Mouse (Mus musculus) left cerebral cortex, postnatal 10 days (tissue): Measurements from ENCODE around the gene Pole2. TPM values are rescaled to one million over a fixed set of nuclear protein-coding genes. Genes with fewer than 3 reads are reported as not detected.
A peak's percentile ranks its signal among the peaks of the same experiment; 100 is the strongest.

Experiments
- DNase-seq, 2 experiments: peaks; one replicate each; pipeline ENCODE4 v3.0.0; 2021 to 2022; ENCODE audit warnings: low spot score in 2 of 2, mixed read lengths in 1 of 2; ENCODE audit errors: extremely low spot score in 1 of 2
- intact Hi-C: fragments of 180-260 bp; cut with DNase I; formaldehyde crosslinking; loops from one replicate; pipeline ENCODE4 v1.15.1; 2025
- total RNA-seq, 2 experiments: library from RNA; stranded (reverse); gene quantifications; 2 replicates each; pipeline ENCODE4 v1.2.3; 2021

Pole2 gene
- 1 to 10 TPM; 1.2 to 1.7 TPM for total RNA-seq

DNA sequence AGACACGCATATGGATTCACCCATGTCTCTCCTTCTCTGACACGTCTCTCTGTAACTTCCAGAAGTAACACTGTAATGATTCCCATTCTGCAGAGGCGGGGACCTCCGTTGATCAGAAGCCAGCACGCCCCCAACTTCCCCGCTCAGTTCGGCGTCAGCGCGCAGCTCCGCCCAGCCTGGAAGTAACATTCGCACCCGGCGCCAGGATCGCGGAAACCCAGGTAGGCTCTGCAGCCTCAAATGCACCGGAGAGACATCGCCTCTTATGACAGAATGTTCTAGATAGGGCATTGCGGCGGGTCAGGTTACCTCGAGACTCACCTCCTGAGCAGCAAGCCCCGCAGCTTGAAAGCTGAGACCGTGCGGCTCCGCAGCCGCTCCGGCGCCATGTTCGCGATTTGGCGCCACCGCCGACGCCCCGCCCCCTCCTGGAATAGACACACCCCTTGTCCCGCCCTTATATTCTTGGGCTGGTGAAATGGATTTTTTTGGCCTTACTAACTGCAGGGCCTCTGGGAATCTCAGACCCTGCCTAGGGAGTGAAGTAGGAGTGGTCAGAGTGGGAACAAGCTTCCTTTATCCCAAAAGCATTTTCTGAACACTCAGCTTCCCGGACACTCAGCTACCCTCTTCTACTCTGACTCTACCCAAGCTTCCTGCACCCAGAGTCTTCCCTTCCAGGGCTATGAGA, at the start of gene Pole2:
Pole2 (minus strand) TSS at position 420 of the 691 bp plus-strand sequence.
- peak; percentile 76 to 90 for DNase-seq
- intact Hi-C loops = no loop called here

DNA sequence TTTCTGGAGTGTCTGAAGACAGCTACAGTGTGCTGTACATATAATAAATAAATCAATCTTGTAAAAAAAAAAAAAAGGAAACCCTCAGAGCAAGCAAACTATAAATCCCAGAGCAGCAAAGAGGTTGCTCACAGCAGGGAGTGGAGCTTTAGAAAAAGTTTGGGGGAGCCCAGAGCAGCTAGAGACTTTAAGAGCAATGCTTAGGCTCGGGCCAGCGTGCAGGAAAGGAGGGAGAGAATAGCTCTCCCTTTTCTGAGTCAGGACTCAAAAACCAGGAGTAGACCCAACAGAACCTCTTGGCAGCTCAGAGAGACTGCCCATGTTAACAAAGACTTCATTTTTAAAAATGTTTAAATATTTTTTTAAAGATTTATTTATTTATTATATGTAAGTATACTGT, 41.0 kb upstream of the Pole2 start:
- no peak for DNase-seq
- intact Hi-C loops = no loop called here

DNA sequence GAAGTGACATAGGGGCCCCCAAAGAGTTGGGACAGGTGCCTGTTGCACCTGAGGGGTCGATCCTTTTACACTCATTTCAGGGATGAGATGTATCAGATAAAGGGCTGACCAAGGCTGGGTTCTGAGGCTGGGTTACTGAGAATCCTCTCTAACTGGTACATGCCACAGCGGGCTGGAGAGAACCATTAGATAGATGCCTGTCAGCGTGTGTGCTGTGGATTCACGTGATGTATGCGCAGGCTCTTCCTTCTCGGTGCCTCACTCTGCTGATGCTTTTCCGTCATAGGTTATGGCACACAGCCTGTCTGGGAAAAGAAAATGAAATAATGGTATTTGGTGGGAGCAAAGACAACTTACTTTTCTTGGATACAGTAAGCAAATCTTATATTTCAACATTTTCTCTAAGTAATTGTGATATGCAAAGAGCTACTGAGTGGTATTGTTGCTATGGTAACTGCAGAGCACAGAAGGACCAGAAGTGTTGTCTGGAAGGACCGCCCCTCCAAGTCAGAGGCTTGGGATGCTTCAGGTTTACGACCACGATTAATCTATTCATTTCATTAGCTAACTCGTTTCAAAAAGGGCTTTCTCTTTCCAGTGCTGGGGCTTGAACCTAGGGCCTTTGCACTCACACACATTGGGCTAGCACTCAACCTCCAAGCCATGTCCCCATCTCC, 40.1 kb upstream of the Pole2 start:
- DNase-seq = peak in 1 of 2 experiments; percentile 14
- intact Hi-C loops = no loop called here

DNA sequence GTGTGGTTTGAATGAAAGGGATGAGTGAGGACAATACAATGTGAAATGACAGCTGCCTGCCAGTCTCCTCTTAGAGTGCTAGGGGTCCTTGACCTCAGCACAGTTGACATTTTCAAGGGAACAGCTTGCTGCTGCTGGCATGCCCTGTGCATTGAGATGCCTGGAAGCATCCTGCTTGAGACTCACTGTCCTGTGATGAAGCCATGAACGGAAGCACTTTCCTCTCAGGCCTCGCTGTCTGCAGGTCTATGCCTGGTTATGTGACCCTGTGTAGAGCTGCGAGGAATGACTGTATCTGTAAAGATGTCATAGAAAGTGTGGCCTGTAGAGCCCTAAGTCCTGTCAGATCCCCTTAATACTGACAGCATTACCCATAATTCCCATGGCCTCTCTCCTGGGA, 37.0 kb upstream of the Pole2 start:
- intact Hi-C loops = no loop called here
- no peak for DNase-seq

DNA sequence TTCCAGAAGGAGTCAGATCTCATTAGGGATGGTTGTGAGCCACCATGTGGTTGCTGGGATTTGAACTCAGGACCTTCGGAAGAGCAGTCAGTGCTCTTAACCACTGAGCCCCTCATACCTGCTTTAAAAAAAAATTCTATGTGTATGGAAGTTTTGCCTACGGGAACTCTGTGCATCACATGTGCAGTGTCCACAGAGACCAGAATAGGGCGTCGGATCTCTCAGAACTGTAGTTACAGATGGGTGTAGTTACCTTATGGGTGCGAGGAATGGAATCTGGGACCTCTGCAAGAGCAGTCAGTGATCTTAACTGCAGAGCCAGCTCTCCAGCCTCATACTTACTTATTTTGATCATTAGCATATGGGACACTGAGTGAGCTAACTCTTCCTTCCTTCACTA, 34.3 kb upstream of the Pole2 start:
- intact Hi-C loops = no loop called here
- DNase-seq = no peak

DNA sequence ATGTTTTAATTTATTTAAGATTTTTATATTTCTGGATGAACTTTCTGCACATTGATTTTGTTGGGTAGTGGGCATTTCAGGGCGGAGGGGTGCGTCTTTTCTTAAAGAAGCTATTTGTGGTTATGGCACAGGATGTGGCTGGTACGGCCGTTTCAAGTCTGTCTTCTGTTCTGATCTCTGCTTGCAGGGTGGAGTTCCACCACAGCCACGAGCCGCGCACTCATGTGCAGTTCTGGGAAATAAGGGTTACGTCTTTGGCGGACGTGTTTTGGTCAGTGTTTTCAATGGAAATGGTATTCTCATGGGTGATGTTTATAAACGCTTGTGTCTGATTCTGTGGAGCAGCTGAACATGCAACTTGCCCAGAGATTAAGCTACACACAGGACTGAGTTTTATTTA, 29.8 kb upstream of the Pole2 start:
- intact Hi-C loops = no loop called here
- DNase-seq = no peak

DNA sequence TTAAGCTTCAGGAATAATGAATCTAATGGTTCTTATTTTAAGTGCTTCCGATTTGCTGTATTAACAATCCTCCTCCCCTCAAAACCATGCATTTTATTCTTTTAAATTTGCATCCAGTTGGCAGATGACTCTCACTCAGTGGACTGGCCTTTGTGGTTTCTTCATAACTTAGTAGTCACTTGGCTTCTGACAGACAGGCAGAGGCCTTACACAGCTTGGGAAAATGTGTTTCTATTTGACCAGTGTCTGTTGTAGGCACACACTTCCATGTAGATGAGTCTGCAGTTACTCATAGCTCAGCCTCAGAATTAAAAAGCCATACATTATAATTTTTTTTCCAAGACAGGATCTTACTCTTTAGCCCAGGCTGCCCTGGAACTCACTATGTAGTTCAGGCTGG, 25.8 kb upstream of the Pole2 start:
- intact Hi-C loops = no loop called here
- no peak for DNase-seq

DNA sequence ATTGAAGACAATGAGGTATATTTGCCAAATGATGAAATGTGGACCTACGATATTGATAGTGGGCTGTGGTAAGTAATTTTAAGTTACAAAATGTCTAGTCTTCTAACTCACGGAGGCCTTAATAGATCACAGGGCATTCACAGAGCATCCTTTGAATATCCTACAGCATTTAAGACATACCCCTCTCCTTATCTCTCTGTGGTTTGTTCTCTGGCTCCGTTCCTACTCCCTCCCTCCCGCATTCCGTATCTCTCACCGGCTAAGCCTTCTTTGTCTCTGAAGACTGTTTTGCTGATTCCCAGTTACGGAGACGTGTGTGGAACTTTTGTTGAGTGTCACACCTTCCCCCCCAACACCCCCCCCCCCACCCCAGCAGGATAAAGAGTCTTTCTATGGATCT, 22.8 kb upstream of the Pole2 start:
- DNase-seq = no peak
- intact Hi-C loops = no loop called here

DNA sequence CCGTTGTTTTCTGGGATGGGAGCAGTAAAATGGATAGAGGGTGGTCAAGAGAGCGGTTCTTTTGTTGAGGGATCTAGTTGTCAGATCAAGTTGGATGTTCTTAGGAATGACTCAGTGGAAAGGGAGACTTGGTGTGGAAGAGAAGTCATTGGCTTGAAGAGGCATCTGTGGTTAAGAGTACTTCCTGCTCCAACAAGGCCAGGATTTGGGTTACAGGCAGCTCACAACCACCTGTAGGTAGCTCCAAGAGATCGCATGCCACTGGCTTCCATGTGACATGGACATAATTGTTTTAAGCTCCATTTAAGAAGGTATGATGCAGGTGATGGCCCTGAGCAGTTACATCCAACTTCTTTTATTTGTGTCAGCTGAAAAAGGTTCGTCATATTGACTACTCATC, 21.8 kb upstream of the Pole2 start:
- intact Hi-C loops = no loop called here
- DNase-seq = no peak

DNA sequence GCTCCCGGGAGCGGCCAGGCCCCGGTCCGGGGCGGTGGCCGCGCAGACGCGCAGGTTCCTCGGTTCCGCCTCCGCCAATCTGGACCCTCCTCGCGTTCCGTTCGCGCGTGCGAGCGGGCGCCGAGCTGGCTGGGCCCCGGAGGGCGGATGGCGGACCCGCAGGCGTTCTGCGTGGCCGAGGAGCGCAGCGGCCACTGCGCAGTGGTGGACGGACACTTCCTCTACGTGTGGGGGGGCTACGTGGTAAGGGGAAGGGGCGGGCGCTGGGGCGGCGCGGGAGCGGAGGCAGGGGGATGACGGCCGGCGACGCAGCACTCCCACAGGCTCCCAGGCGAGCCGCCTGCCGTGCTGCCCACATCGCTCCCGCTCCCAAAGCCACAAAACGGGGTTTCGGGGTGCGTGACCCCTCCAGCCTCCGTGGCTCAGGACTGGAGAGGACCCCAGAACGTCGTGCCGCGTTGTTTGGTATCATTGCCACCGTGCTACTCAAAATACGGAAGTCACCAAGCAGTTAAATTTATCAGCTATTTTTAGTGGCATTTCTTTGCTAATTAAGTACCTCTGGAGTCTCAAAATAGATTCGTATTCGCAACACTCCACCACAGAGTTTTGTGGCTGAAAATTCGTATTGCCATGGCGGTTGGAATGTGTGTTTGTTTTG, 13.9 kb upstream of the Pole2 start:
- intact Hi-C loops = no loop called here
- peak; percentile 52 to 88 for DNase-seq

DNA sequence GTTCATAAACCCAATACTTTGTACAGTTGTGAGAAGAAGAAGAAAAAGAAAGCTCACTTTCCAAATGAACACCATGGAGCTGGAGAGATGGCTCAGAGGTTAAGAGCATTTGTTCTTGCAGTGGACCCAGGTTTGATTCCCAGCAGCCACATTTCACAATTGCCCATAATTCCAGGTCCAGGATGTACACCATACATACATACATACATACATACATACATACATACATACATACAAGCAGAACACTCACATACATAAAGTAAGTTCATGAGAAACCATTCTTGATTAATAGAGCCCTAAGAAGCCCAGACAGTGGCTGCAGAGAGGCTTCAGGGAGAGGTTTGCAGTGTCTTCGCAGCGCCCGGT, 13.4 kb upstream of the Pole2 start:
- no peak for DNase-seq
- intact Hi-C loops = no loop called here

DNA sequence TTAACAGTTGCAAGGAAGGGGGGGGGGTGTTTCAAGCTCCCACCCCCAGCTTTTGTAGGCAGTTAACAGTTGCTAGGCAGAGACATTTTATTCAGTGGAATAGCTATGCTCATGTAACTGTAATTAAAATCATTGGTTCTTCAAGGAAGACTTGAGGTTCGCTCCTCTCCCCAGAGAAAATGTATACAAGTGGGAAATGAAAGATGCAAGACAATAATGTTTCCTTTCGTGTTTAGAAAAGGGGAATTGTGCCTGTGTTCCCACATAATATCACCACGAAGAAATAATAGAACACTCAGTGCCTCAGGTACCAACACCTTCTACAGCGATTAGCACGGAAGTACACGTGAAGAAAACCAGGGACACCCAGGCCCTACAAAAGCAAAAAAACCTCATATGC, 12.9 kb upstream of the Pole2 start, which contains the start of gene Klhdc1:
Klhdc1 (plus strand) TSS at position 301 of the 400 bp plus-strand sequence.
- intact Hi-C loops = no loop called here
- no peak for DNase-seq

DNA sequence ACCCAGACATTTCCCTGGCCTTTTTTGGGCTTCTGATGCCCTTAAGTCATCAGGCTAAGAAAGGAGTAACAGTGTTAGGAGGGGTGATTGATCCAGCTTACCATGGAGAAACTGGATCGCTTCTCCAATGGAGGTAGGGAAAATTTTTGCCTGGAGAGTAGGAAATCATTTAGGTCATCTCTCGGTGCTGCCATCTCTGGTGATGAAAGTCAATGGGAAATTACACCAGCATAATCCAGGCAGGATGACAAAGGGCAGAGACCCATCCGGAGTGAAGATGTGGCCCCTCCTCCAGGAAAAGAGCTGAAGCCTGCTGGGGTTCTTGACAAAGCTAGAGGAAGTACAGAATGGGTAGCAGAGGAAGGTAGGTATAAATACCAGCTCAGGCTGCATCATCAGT, 10.3 kb upstream of the Pole2 start:
- intact Hi-C loops = no loop called here
- no peak for DNase-seq

DNA sequence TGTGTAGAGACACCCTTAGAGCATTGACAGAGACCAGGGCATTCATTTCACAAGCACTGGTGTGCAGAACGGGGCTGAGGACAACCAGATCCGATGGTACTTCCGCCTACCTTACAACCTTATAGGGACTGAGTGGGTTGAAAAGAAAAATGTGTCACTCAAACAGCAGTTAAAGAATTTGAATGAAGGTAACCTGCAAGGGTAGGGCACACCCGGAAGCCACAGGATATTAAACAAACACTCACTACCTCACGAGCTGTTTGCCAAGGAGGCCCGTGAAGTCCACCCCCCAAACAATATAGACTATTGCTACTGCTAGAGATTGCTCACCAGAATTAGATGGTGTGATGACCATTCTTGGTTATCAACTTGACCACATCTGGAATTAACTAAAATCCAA, 7.8 kb upstream of the Pole2 start:
- no peak for DNase-seq
- intact Hi-C loops = no loop called here

DNA sequence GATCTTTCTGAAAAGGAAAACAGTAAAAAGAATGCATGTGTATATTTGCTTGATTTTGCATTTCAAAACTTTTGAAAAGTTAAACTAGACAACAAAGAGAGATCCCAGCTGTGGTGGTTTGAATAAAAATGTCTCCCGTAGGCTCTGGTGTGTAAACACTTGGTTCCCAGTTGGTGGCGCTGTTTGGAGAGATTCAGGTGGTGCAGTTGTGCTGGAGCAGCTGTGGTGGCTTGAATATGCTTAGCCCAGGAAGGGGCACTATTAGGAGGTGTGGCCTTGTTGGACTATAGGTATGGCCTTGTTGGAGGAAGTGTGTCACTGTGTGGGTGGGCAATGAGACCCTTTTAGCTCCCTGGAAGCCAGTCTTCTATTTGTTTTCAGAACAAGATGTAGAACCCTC, 1.3 kb upstream of the Pole2 start:
- intact Hi-C loops = no loop called here
- no peak for DNase-seq

DNA sequence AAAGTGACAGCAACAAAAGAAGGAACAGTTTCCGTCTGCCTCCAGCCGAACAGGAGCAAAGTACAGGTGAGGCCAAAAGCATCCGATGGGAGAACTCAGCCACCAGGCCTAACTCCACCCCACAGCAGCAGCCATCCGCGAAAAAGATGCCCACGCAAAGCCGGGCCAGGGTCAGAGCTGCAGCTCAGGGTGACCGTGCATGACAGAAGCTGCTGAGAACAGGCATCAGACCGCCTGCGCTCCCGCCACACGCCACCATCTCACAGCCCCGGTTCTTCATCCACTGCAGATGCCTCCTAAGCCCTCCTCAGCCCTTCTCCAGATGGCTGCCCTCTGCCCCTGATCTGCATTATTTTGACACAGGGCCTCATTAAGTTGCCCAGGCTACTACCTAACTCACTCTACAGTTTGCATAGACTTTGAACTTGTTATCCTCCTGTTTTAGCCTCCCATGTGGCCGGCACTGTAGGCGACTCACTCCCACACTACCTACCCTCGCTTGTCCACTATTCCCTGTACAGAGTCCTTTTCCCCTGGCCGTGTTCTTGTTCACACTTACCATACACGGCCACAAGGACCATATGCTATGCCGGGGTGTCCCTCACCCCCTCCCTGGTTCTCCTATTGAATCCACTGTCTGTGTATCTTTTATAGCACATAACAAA, 7.2 kb downstream of the Pole2 start:
- no peak for DNase-seq
- intact Hi-C loops = no loop called here

DNA sequence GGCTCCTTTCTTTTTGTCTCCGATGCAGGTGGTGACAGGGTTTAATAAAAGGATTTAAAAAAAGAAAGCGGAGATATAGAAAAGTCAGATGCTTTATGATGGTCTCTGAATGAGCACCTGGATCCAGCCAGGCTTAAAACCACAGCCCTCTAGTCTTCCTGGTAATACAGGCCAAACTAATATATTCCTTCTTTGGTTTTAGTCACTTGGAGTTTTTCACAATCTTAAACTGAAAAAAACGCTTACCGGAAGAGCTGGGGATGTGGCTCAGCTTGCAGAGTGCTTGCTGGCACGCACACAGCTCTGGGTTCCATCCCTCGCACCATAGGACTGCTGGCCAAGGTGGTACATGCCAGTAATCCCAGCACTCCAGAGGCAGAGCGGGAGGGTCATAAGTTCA, 11.4 kb downstream of the Pole2 start:
- intact Hi-C loops = loop anchor here (5.0 kb wide), 1 partner anchor 66 kb away; no protein-coding TSS in a partner anchor
- no peak for DNase-seq

DNA sequence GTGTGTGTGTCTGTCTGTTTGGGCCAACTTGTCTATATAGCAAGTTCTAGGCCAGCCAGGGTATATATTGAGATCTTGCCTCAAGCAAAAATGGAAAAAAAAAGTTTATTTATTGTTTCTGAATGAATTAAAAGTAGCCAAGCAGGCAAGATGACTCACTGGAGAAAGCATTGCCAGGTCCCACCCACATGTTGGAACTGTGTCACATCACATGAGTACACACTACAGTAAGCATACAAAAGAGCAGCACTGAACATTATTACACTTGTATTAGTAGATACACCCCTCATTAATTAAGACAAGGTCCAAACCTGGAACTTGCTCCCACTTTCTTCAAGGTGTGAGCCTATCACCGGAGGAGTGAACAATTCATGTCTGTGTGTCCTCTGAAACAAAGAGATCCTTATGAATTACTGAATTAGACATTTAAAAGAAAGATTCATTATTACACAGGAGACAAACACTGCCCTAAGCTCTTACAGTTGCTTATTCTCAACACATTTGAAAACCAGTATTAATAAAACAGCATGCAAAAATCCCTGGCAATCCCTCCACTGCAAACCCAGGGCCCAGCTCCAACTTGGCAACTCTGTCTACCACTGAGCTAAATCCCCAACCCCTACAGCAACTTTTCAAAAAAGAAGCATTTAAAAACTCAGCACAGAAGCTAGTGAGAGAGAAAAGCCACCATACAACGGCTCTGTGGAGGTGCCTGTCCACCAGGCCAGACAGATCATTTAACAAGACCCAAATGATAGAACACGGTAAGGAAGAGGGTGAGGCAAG, 12.8 kb downstream of the Pole2 start:
- intact Hi-C loops = loop anchor here (5.0 kb wide), 2 partner anchors 67 to 82 kb away; partner anchors contain the start of gene Klhdc2
- no peak for DNase-seq

DNA sequence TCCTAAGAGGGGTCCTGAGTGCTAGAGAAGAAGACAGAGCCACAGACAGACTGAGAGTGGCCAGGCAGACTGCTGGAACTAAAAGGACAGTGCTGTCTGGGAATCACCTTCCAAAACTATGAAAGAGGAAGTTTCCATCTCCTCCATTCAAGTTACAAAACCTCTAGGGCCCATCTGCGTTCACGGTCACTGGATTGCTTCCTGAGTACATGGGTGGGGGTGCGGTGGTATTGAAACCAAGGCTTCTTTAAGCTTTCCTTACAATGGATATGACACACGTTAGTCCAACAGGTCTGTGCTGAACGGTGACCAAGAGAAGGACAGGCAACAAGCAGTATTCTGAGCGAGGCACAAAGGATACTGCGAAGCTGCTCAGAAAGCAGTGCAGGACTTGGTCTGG, 13.6 kb downstream of the Pole2 start:
- DNase-seq = no peak
- intact Hi-C loops = loop anchor here (5.0 kb wide), 1 partner anchor 83 kb away; the partner anchor contains the start of gene Klhdc2
